Mouse (Mus musculus) midbrain, embryonic 11.5 days (tissue): ENCODE measurements around the gene Tnrc6b. TPM values are rescaled to one million over a fixed set of nuclear protein-coding genes. Genes with fewer than 3 reads are reported as not detected.
"Not testable (repeated sequence)": the region's sequence is repeated elsewhere in the genome, so short reads cannot be mapped to it uniquely, and the experiment has no call there.

Source experiments
- ATAC-seq: fragments of 200-750 bp; cut with Nextera tagmentation; 2 replicates; pipeline ENCODE4 v1.8.0; 2017; ENCODE audit warnings: moderate TSS enrichment, moderate library complexity; ENCODE audit not compliant: low FRiP score
- DNase-seq: peaks from one replicate; pipeline ENCODE4 v3.0.0; 2015; ENCODE audit warnings: low spot score; ENCODE audit errors: missing footprints
- H3K27ac ChIP-seq: fragments of 300-500 bp; sonication (generic); 2 replicates; pipeline ENCODE4 v1.5.1; 2014; ENCODE audit warnings: low read depth, low read length
- H3K27me3 ChIP-seq: fragments of 300-500 bp; sonication (generic); 2 replicates; pipeline ENCODE4 v1.6.1; 2014; ENCODE audit warnings: mild to moderate bottlenecking, low read length, moderate library complexity, mixed read lengths; ENCODE audit not compliant: control insufficient read depth, insufficient read depth
- H3K36me3 ChIP-seq: fragments of 300-500 bp; sonication (generic); 2 replicates; pipeline ENCODE4 v1.6.1; 2014; ENCODE audit warnings: mild to moderate bottlenecking, low read length, moderate library complexity, mixed read lengths; ENCODE audit not compliant: control insufficient read depth, insufficient read depth
- H3K4me1 ChIP-seq: fragments of 300-500 bp; sonication (generic); 2 replicates; pipeline ENCODE4 v1.6.1; 2014; ENCODE audit warnings: low read length; ENCODE audit not compliant: control insufficient read depth, insufficient read depth
- H3K4me2 ChIP-seq: fragments of 300-500 bp; sonication (generic); 2 replicates; pipeline ENCODE4 v1.6.1; 2014; ENCODE audit warnings: mild to moderate bottlenecking, moderate library complexity
- H3K4me3 ChIP-seq: fragments of 300-500 bp; sonication (generic); 2 replicates; pipeline ENCODE4 v1.5.1; 2014; ENCODE audit warnings: low read depth, low read length
- H3K9ac ChIP-seq: fragments of 300-500 bp; sonication (generic); 2 replicates; pipeline ENCODE4 v1.6.1; 2014; ENCODE audit warnings: low read length
- H3K9me3 ChIP-seq: fragments of 300-500 bp; sonication (generic); 2 replicates; pipeline ENCODE4 v1.6.1; 2016; ENCODE audit warnings: low read length; ENCODE audit not compliant: control insufficient read depth
- WGBS: fragments of 180-500 bp; shearing (Covaris S2); extraction: QIAGEN DNeasy Blood & Tissue Kit; methylation state at CpG from one replicate; pipeline ENCODE4 v1.1.7; 2014; 5-methylcytosine and 5-hydroxymethylcytosine counted together
- polyA plus RNA-seq: library from polyadenylated mRNA; unstranded; fragments of >200 nt; fragmentation: Nextera tagmentation; extraction: Ambion mirVana; gene quantifications from 2 replicates; pipeline ENCODE4 v1.2.1, GENCODE M21; 2014

Tnrc6b gene
- polyA plus RNA-seq, 1 experiment from 2014 or later: 17.0 TPM

DNA sequence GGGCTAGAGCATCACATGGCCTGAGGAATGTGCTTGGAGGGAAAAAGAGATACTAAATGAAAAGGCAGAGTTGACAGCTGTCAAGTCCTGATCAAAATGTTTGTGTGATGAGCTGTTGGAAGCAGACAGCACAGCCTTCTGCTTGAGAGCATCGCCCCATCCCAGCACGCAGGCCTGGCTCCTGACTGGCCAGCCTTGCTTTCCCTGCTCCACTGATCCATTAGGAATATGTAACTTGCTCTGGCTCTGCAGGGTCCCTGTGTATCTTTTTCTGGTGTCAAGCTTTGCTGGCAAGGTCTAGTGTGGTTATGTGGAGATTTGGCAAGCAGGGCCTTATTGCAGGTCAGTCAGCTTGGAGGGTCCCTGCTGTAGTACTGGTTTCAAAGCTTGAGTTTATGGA is 148.3 kb downstream of the Tnrc6b start:
- no peak overlapping the region for H3K4me2 ChIP-seq
- no peak overlapping the region for H3K4me3 ChIP-seq
- H3K27me3 ChIP-seq: no peaks in the 10 kb centered on the region
- no peak overlapping the region for H3K9ac ChIP-seq
- WGBS: 98% methylated on average over 2 of the region's 2 CpGs
- no peaks in the 10 kb centered on the region for H3K4me1 ChIP-seq
- no peak for DNase-seq
- no peak for ATAC-seq
- H3K27ac ChIP-seq: no peak overlapping the region
- no peaks in the 10 kb centered on the region for H3K36me3 ChIP-seq
- no peaks in the 10 kb centered on the region for H3K9me3 ChIP-seq

GRCm38 (mm10) chr15:80861302-80861701 is 150.2 kb downstream of the Tnrc6b start:
- Histone ChIP-seq H3K36me3 (no peaks in the 10 kb centered on the region), H3K27ac (no peak overlapping the region), H3K4me2 (no peak overlapping the region), H3K27me3 (no peaks in the 10 kb centered on the region), H3K9ac (no peak overlapping the region), H3K4me3 (no peak overlapping the region), H3K4me1 (no peaks in the 10 kb centered on the region), H3K9me3 (no peaks in the 10 kb centered on the region)
- 89% methylated on average over 1 of the region's 1 CpGs for WGBS
- ATAC-seq (no peak), DNase-seq (no peak)

DNA sequence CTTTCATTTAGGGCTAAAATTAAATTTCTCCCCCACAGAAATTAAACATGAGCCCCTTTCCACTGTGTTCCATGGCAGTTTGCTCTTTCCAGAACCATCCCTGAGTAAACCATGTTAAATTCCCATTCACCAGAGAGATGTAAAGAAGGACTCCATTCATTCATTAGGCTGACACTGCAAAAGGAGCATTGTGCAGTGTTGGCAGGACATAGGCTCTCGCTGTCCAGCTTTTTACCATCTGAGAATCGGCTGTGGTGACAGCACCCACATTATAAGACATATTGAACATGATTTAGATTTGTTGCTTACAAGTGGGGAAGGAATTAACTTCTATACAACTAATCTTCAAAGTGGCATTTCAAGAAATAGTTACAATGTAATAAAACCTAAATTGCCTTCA is 150.9 kb downstream of the Tnrc6b start:
- H3K9ac ChIP-seq: no peak overlapping the region
- DNase-seq: no peak
- H3K9me3 ChIP-seq: no peaks in the 10 kb centered on the region
- H3K27me3 ChIP-seq: no peaks in the 10 kb centered on the region
- no peak overlapping the region for H3K27ac ChIP-seq
- no peak for ATAC-seq
- H3K4me1 ChIP-seq: no peaks in the 10 kb centered on the region
- no peak overlapping the region for H3K4me2 ChIP-seq
- no peaks in the 10 kb centered on the region for H3K36me3 ChIP-seq
- 86% methylated on average over 2 of the region's 2 CpGs for WGBS
- H3K4me3 ChIP-seq: no peak overlapping the region

- H3K4me1 ChIP-seq, H3K4me3 ChIP-seq, H3K9ac ChIP-seq, H3K4me2 ChIP-seq, H3K36me3 ChIP-seq, H3K27ac ChIP-seq, ATAC-seq, DNase-seq, H3K27me3 ChIP-seq, H3K9me3 ChIP-seq: not testable (repeated sequence)
- WGBS: 97% methylated on average over 4 of the region's 4 CpGs
These were observed 157.5 kb downstream of the Tnrc6b start for GRCm38 (mm10) chr15:80868603-80869002.

DNA sequence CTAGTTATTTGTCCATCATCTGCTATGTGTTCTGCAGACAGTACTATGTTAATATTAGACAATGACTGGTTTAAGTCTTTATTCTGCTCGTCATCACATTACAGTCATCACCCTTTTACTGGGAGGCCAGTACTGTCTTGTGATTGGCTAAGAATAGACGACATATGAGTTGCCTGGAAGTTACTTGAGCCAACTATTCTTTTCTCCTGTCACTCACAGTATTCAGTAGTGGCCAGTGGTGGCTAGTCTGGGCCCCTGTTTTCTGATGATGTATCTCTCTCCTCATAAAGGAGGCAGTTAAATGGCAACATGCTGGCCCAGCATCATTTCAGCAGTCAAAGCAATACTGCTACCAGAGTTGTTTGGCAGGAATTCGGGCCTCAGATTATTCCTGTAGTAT is 163.6 kb downstream of the Tnrc6b start:
- ATAC-seq (no peak), DNase-seq (no peak)
- Histone ChIP-seq H3K36me3 (peaks cover 25% of the 10 kb centered on the region), H3K4me3 (no peak overlapping the region), H3K9ac (no peak overlapping the region), H3K4me2 (no peak overlapping the region), H3K27me3 (no peaks in the 10 kb centered on the region), H3K4me1 (no peaks in the 10 kb centered on the region), H3K27ac (no peak overlapping the region), H3K9me3 (no peaks in the 10 kb centered on the region)
- 85% methylated on average over 3 of the region's 3 CpGs for WGBS

- DNase-seq: no peak
- no peaks in the 10 kb centered on the region for H3K4me1 ChIP-seq
- no peak overlapping the region for H3K9ac ChIP-seq
- 90% methylated on average over 21 of the region's 21 CpGs for WGBS
- no peaks in the 10 kb centered on the region for H3K27me3 ChIP-seq
- H3K4me3 ChIP-seq: no peak overlapping the region
- no peak overlapping the region for H3K4me2 ChIP-seq
- ATAC-seq: no peak
- no peak overlapping the region for H3K27ac ChIP-seq
- peaks cover 31% of the 10 kb centered on the region for H3K36me3 ChIP-seq
- no peaks in the 10 kb centered on the region for H3K9me3 ChIP-seq
These were observed 165.1 kb downstream of the Tnrc6b start for GRCm38 (mm10) chr15:80876231-80876630.

DNA sequence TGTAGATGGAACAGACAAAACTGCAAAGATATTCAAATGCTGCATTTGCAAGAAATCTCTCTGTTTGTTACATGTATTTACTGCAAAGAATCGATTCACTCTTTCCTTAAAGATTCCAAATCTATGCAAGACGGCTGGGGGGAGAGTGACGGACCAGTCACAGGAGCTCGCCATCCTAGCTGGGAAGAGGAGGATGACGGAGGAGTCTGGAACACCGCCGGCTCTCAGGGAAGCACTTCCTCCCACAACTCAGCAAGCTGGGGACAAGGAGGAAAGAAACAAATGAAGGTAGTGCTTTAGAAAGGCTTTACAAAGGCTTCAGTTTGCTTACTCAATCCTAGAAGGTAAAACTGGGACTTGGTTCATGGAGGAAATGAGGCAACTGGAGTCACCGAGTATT is 173.0 kb downstream of the Tnrc6b start:
- DNase-seq (no peak), ATAC-seq (no peak)
- WGBS: 94% methylated on average over 8 of the region's 8 CpGs
- Histone ChIP-seq H3K27ac (no peak overlapping the region), H3K4me2 (no peak overlapping the region), H3K36me3 (peaks cover 28% of the 10 kb centered on the region), H3K9me3 (no peaks in the 10 kb centered on the region), H3K4me1 (no peaks in the 10 kb centered on the region), H3K4me3 (no peak overlapping the region), H3K9ac (no peak overlapping the region), H3K27me3 (no peaks in the 10 kb centered on the region)

DNA sequence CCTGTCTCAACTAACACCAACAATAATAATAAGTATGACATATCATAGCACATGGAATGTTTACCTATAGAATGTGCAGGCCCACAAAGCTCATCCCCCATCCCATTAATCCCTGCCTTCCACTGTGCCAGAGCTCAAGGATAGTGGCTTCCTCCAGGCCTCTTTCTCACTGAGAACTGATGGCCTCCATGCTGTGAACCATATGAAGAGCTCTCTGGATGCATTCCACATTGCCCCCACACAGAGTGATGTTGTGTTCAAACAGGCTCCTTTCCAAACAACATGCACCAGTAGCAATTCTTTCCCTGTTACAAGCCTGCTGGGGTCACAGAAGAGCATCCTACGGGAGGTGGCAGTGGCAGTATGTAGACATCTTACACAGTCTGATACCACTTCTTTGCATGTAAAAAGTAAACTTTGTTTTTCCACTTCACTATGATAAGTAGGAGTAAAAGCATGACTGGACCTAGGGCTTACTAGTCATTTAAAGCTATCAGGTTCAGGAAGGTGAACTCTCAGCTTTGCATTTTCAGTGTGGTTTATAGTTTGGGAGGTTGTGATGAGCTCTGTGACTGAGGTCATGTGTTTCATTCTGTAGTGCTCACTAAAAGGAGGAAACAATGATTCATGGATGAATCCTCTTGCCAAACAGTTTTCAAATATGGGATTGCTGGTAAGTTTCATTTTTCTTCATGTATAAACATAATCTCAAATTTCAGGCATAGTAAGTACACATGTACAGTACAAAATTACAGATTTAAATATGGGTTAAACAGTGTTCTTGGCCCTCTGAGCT is 175.4 kb downstream of the Tnrc6b start:
- H3K27ac ChIP-seq: no peak overlapping the region
- no peaks in the 10 kb centered on the region for H3K9me3 ChIP-seq
- H3K36me3 ChIP-seq: peaks cover 25% of the 10 kb centered on the region
- 89% methylated on average over 1 of the region's 1 CpGs for WGBS
- no peaks in the 10 kb centered on the region for H3K27me3 ChIP-seq
- H3K4me1 ChIP-seq: no peaks in the 10 kb centered on the region
- no peak overlapping the region for H3K9ac ChIP-seq
- no peak overlapping the region for H3K4me2 ChIP-seq
- DNase-seq: no peak
- no peak overlapping the region for H3K4me3 ChIP-seq
- ATAC-seq: no peak

- Histone ChIP-seq H3K4me1 (no peaks in the 10 kb centered on the region), H3K4me3 (no peak overlapping the region), H3K27me3 (no peaks in the 10 kb centered on the region), H3K9ac (no peak overlapping the region), H3K36me3 (peaks cover 22% of the 10 kb centered on the region), H3K9me3 (no peaks in the 10 kb centered on the region), H3K4me2 (no peak overlapping the region), H3K27ac (no peak overlapping the region)
- DNase-seq: no peak
- 94% methylated on average over 3 of the region's 3 CpGs for WGBS
- no peak for ATAC-seq
These were observed 181.2 kb downstream of the Tnrc6b start for GRCm38 (mm10) chr15:80892341-80892740.
